Mouse (Mus musculus) bone marrow, adult 2 months (tissue): ENCODE measurements at regions not wholly inside any gene's neighbourhood (a gene's known extent, or its start where the extent isn't known, plus 50 kb on each side); places are given as distances from the start of the nearest gene placed in this dataset.

Source experiments
- CTCF ChIP-seq: fragments of 200-500 bp; IDR thresholded peaks from 2 replicates; pipeline ENCODE4 v1.5.1; 2011; ENCODE audit warnings: low read length, control low read depth; ENCODE audit not compliant: control insufficient read depth, insufficient read depth
- POLR2A ChIP-seq: fragments of 200-500 bp; IDR thresholded peaks from 2 replicates; pipeline ENCODE4 v1.6.1; 2011; ENCODE audit warnings: low read depth, mild to moderate bottlenecking, control low read depth, low read length, borderline replicate concordance; ENCODE audit not compliant: control insufficient read depth

GRCm38 (mm10) chr16:93382945-93383344, 220.9 kb downstream of the Setd4 start:
- TF ChIP-seq CTCF, result no peak
- TF ChIP-seq POLR2A, result no peak
